Mouse (Mus musculus) cortical plate, adult 2 months (tissue): Measurements from ENCODE around the gene Gm44511.
"Not testable (repeated sequence)": the region's sequence is repeated elsewhere in the genome, so short reads cannot be mapped to it uniquely, and the experiment has no call there.

Source experiments
- CTCF ChIP-seq: fragments of 200-500 bp; IDR thresholded peaks from 2 replicates; pipeline ENCODE4 v1.5.1; 2011; ENCODE audit warnings: mild to moderate bottlenecking, control low read depth, low read length; ENCODE audit not compliant: insufficient read depth; ENCODE audit errors: extremely low read depth
- POLR2A ChIP-seq: fragments of 200-500 bp; IDR thresholded peaks from 2 replicates; pipeline ENCODE4 v1.6.1; 2011; ENCODE audit warnings: mild to moderate bottlenecking, low read length, control low read depth; ENCODE audit not compliant: insufficient read depth; ENCODE audit errors: extremely low read depth

GRCm38 (mm10) chr6:128762892-128763670 is 63.0 kb downstream of the Gm44511 start:
- not testable (repeated sequence) for TF ChIP-seq CTCF, POLR2A
